Mouse (Mus musculus): ENCODE data around the gene Gm27021.

- TF ChIP-seq POLR2A (IDR thresholded peaks at IDR 0.05; ENCODE audit: insufficient read depth, low read length) (no peak), CTCF (IDR thresholded peaks at IDR 0.05; ENCODE audit: low read depth, low read length) (no peak)
These were observed 4.8 kb upstream of the Gm27021 start for GRCm38 (mm10) chr8:120672626-120673229.
